Mouse (Mus musculus) testis, adult 2 months (tissue): Measurements from ENCODE around the gene Dab2. TPM values are rescaled to one million over a fixed set of nuclear protein-coding genes. Genes with fewer than 3 reads are reported as not detected.

Experiments
- H3K27ac ChIP-seq: fragments of 200-500 bp; 2 replicates; pipeline ENCODE4 v1.5.1; 2012; ENCODE audit warnings: low read depth, low read length; ENCODE audit not compliant: control insufficient read depth, insufficient read depth
- H3K27me3 ChIP-seq: fragments of 200-500 bp; 2 replicates; pipeline ENCODE4 v1.6.1; 2012; ENCODE audit warnings: mild to moderate bottlenecking, low read length, moderate library complexity; ENCODE audit not compliant: control insufficient read depth, insufficient read depth
- H3K36me3 ChIP-seq: fragments of 200-500 bp; 2 replicates; pipeline ENCODE4 v1.6.1; 2012; ENCODE audit warnings: mild to moderate bottlenecking, low read length; ENCODE audit not compliant: control insufficient read depth, insufficient read depth
- H3K4me1 ChIP-seq: fragments of 200-500 bp; 2 replicates; pipeline ENCODE4 v1.6.1; 2012; ENCODE audit warnings: low read length; ENCODE audit not compliant: control insufficient read depth, insufficient read depth
- H3K4me3 ChIP-seq: fragments of 200-500 bp; 2 replicates; pipeline ENCODE4 v1.5.1; 2012; ENCODE audit warnings: low read depth, mild to moderate bottlenecking, low read length, moderate library complexity, mixed read lengths; ENCODE audit not compliant: control insufficient read depth
- CTCF ChIP-seq: fragments of 200-500 bp; IDR thresholded peaks from 2 replicates; pipeline ENCODE4 v1.5.1; 2012; ENCODE audit warnings: low read depth, mild to moderate bottlenecking, inconsistent platforms, low read length, moderate library complexity; ENCODE audit not compliant: control insufficient read depth, insufficient read depth, insufficient replicate concordance
- POLR2A ChIP-seq: fragments of 200-500 bp; IDR thresholded peaks from 2 replicates; pipeline ENCODE4 v1.6.1; 2012; ENCODE audit warnings: low read depth, mild to moderate bottlenecking, inconsistent platforms, low read length, moderate library complexity; ENCODE audit not compliant: control insufficient read depth
- polyA plus RNA-seq: library from polyadenylated mRNA; depleted of rRNA; stranded (reverse); fragments of >200 nt; gene quantifications from 2 replicates; pipeline ENCODE4 v1.2.3, GENCODE M21; 2012; rRNA removed

Gene Dab2
- polyA plus RNA-seq: 4.1 and 5.6 TPM in 2 replicates

DNA sequence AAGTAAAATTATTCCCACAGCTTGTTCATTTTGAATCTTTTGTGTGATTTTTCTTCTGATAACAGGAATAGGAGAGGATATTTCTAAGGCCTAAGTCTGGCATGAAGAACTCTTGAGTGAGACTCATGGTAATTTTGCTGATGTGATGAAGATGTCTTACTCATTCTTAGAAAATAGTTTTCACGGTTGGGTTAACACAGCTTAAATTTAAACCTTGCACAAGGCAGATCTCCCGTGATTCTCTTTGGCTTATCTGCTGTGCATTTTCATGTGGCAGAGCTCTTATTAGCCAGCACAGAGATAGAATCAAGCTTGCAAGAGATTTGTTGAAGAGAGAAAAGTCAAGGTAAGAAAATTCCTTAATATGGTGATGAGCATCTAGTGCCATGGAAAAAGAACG is at the start of gene Dab2:
TSS of gene Dab2 (plus strand) at position 235 of the 400 bp plus-strand sequence.
- no peak within 1 kb of the TSS for H3K27ac ChIP-seq
- no peaks in the 10 kb centered on the region for H3K36me3 ChIP-seq
- H3K4me1 ChIP-seq: no peaks in the 10 kb centered on the region
- TF ChIP-seq CTCF (no peak), POLR2A (no peak)
- no peaks in the 10 kb centered on the region for H3K27me3 ChIP-seq
- H3K4me3 ChIP-seq: no peak within 1 kb of the TSS

DNA sequence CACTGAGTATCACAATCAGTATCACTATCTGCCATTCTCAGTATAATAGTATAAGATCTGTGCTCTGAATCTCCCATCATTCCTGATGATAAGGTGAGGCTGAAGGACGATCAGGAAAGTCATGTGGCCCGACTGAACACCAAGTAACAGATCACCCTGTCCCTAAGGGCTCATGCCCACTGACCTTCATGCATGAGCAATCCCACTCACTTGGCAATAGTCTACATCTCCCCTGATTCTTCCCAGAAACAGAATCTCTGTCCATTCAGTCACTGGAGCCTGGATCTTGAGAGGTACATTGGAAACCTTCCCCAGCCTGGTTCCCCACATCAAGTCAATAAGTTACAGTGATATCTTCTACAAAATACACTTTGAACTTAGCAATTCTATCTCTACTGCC is 46.1 kb upstream of the Dab2 start:
- Histone ChIP-seq H3K4me3 (no peak overlapping the region), H3K27ac (no peak overlapping the region), H3K36me3 (no peaks in the 10 kb centered on the region), H3K27me3 (no peaks in the 10 kb centered on the region), H3K4me1 (no peaks in the 10 kb centered on the region)
- TF ChIP-seq CTCF: no peak
- TF ChIP-seq POLR2A: no peak

DNA sequence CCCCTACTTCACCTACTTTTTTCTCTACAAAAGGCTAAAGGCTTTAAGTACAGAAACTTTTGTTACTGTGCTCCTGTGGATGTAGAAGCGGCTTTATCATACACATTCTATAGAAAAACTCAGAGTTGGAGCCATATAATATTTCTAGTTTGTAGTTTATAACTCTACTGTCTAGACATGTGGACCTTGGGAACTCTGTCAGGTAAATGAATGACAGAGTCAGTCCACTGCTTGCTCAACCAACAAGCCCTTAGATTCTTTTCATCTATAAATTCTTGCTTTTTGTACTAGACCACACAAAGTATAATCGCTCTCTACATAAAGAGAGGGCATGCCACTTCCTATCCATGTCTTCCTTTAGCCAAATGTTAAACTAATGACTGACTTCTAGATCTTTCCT is 45.2 kb upstream of the Dab2 start:
- TF ChIP-seq POLR2A (no peak), CTCF (no peak)
- H3K36me3 ChIP-seq: no peaks in the 10 kb centered on the region
- H3K27me3 ChIP-seq: no peaks in the 10 kb centered on the region
- no peak overlapping the region for H3K4me3 ChIP-seq
- no peak overlapping the region for H3K27ac ChIP-seq
- no peaks in the 10 kb centered on the region for H3K4me1 ChIP-seq

DNA sequence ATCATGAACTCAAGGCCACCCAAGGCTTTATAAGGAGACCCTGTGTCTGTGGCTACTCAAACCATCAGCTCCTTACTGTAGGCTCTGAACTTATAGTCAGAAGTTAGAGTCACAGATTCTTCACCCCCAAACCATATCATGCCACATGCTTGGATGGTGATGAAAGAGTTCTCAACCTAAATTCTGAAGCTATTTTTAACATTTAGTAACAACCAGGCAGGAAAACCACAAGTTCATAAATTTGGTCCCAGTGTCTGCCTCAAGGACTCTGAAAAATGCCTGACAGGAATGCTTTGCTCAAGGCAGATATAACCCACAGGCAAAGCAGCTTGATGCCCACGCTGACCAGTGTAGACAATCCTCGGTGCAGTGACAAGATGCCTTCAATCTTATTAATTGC is 42.5 kb upstream of the Dab2 start:
- TF ChIP-seq CTCF: no peak
- no peak for TF ChIP-seq POLR2A
- Histone ChIP-seq H3K4me3 (no peak overlapping the region), H3K36me3 (no peaks in the 10 kb centered on the region), H3K4me1 (no peaks in the 10 kb centered on the region), H3K27ac (no peak overlapping the region), H3K27me3 (no peaks in the 10 kb centered on the region)

DNA sequence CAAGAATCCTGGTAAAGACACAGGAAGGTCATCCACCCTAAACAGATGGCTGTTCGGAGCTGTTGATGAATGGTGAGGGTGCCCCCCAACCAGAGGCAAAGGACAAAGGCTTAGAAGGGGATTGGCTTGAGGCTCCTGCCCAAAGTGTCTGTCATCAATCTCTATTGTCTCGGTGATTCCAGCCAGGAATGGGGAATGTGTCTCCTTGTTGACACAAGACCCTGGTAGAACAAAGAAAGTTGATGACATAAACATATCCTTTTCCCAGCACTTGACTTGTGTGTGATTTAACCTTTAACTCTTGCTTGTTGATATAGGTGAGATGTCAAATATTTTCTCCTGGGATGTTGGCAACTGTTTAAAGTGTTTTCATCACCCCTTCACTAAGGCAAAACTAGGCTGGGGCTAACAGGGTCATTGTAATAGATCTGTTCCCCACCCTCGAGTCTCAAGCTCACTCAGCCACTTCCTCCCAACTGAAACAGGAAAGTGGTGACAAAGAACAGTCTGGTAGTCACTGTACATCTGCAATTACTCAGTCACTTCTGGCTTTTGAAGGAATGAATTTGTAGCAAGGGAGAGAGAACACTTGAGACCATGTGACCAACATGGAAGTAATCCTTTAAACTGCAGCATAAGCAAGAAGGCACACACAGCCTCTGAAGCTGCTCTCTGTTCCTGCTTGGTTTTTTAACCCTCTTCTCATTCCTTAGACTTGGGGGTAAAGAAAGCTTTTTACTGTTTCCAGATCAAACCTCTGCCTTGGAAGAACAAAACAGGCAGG is 39.4 kb upstream of the Dab2 start:
- H3K4me1 ChIP-seq: no peaks in the 10 kb centered on the region
- TF ChIP-seq POLR2A (no peak), CTCF (no peak)
- no peaks in the 10 kb centered on the region for H3K27me3 ChIP-seq
- no peaks in the 10 kb centered on the region for H3K36me3 ChIP-seq
- no peak overlapping the region for H3K4me3 ChIP-seq
- H3K27ac ChIP-seq: no peak overlapping the region

DNA sequence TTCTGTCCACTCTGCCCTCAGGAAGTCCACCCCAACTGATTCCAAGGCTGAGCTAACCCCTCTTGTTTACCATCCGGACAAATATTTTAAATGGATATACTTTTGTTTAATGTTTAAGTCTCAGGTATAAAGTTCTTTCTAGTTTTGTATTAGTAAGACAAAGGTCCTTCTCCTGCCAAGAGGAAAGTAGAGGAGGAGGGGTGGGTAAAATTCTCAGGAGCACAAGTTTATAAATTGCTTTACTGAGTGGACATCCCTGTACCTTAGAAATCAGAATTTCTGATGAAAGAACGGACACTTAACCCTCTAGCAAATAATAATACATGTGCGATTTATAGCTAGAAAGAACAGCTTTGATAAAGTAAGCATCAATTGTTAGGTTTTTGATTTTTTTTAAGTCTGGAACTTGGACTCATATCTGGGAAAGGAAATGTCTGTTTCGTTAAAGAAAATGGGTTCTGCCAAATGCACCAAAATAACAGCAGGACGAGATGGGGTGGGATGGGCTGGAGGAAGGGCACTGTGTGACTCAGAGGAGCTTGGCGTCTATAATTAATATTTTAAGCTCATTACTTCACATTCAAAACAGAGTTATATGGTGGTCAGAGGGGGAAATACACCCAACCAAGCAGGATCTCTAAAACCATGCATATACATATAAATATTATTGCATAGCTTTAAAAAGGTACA is 38.7 kb upstream of the Dab2 start:
- no peak overlapping the region for H3K27ac ChIP-seq
- H3K4me1 ChIP-seq: no peaks in the 10 kb centered on the region
- TF ChIP-seq CTCF: no peak
- TF ChIP-seq POLR2A: no peak
- no peak overlapping the region for H3K4me3 ChIP-seq
- H3K36me3 ChIP-seq: no peaks in the 10 kb centered on the region
- no peaks in the 10 kb centered on the region for H3K27me3 ChIP-seq

DNA sequence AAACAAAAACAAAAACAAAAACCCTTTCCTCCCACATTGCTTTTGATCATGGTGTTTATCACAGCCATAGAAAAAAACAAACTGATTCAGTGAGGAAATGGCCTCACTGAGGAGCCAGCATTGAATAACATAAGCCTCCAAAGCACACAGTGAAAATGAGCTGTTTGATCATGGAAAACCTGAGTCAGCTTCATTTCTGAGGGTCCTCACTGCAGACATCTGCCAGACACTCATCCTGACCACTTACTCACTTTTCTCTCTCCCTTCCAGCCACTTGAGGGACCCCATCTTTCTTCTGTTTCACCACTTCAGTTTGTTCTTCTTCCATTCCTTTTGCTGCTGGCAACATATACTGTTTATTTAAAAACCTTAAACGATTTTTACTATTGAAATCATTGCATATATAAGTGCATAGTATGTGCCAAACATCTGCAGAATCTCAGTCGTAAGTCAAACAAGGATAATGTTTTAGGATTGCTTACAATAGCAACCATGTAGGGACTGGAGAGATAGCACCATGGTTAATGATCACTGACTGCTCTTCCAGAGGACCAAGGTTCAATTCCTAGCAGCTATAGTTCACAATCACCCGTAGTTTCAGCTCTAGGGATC is 32.3 kb upstream of the Dab2 start:
- no peak overlapping the region for H3K27ac ChIP-seq
- TF ChIP-seq POLR2A: no peak
- no peak for TF ChIP-seq CTCF
- H3K27me3 ChIP-seq: no peaks in the 10 kb centered on the region
- no peaks in the 10 kb centered on the region for H3K36me3 ChIP-seq
- no peaks in the 10 kb centered on the region for H3K4me1 ChIP-seq
- H3K4me3 ChIP-seq: no peak overlapping the region
